In the genomic region with DNA sequence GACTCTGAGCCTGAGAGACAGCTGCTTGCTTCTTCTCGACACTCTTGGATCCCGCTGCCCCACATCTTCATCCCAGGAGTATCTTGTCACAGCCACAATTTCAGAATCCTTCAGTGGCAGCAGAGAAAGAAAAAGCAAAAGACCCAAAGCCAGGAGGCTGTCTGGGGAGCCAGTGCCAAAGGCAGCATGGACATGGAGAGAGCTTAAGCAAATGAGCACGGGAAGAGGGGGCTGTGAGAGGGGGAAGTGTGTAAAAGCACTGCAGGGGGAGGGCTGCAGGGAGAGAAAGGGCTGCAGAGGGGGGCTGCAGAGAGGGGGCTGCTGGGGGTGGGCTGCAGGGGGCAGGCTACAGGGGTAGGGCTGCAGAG, we compare ENCODE assay signal across 14 mouse cellular contexts. TPM values are rescaled to one million over a fixed set of nuclear protein-coding genes. Genes with fewer than 3 reads are reported as not detected.
A peak's percentile ranks its signal among the peaks of the same experiment; 100 is the strongest.
DNase-seq lines count a peak whose midpoint lies in the region; ATAC-seq and TF ChIP-seq lines count a peak whose summit lies in the region.
"Had no signal": no experiment of that assay in that cellular context is flagged by ENCODE, and none has a peak within 500 bp of the region (broad histone marks: within the 10 kb centered on the region; RNA-seq: fewer than 3 reads in every experiment).

No protein-coding gene starts in this region.

- H3K9me3 ChIP-seq in heart, embryonic 15.5 days (replicated peaks): no peaks in the 10 kb centered on the region
- H3K9me3 ChIP-seq in heart, embryonic 11.5 days (replicated peaks; ENCODE audit: control insufficient read depth, low read length): no peaks in the 10 kb centered on the region
- no peaks in the 10 kb centered on the region for H3K9me3 ChIP-seq in CH12.LX (replicated peaks; ENCODE audit: low read length)
- H3K9me3 ChIP-seq in limb, embryonic 14.5 days (ENCODE audit: control insufficient read depth, low read length): no peaks in the 10 kb centered on the region
- H3K9me3 ChIP-seq: liver, embryonic 12.5 days had no signal

- peaks cover 5% of the 10 kb centered on the region; the same call in 1 of the 2 replicates for H3K4me1 ChIP-seq in heart, embryonic 15.5 days (replicated peaks)
- peaks cover 2% of the 10 kb centered on the region; the same call in 1 of the 2 replicates for H3K4me1 ChIP-seq in heart, embryonic 11.5 days (ENCODE audit: control insufficient read depth, insufficient read depth, low read length)
- H3K4me1 ChIP-seq in CH12.LX (ENCODE audit: control insufficient read depth in 1 of 2, insufficient read depth in 2 of 2): peaks cover 0 to 9% of the 10 kb centered on the region in 2 experiments; a peak in 2 of 4 replicates
- H3K4me1 ChIP-seq in limb, embryonic 14.5 days (ENCODE audit: control insufficient read depth, insufficient read depth, low read length): peaks cover 25% of the 10 kb centered on the region; the same call in 1 of the 2 replicates

- H3K27me3 ChIP-seq in heart, embryonic 15.5 days: no peaks in the 10 kb centered on the region
- no peaks in the 10 kb centered on the region for H3K27me3 ChIP-seq in heart, embryonic 11.5 days (ENCODE audit: control insufficient read depth, insufficient read depth, low read length)
- no peaks in the 10 kb centered on the region for H3K27me3 ChIP-seq in CH12.LX (replicated peaks)
- H3K27me3 ChIP-seq in limb, embryonic 14.5 days (ENCODE audit: control insufficient read depth, insufficient read depth, low read length): no peaks in the 10 kb centered on the region

- H3K4me2 ChIP-seq in heart, embryonic 15.5 days: no peak overlapping the region; the same call in 1 of the 2 replicates
- H3K4me2 ChIP-seq in heart, embryonic 11.5 days: no peak overlapping the region
- H3K4me2 ChIP-seq in CH12.LX (ENCODE audit: insufficient read depth, low read depth, poor library complexity, severe bottlenecking): peak overlapping the region; percentile 8; the same call in 1 of the 2 replicates
- no peak overlapping the region for H3K4me2 ChIP-seq in limb, embryonic 14.5 days (replicated peaks; ENCODE audit: low read depth, low read length, severe bottlenecking)
- H3K4me2 ChIP-seq: liver, embryonic 12.5 days had no signal

- no peak for TF ChIP-seq POLR2A in CH12.LX (IDR thresholded peaks at IDR 0.05; ENCODE audit: low read depth, low read length)
- no peak for TF ChIP-seq POLR2A in limb, embryonic 14.5 days (IDR thresholded peaks at IDR 0.05; ENCODE audit: borderline replicate concordance, extremely low read depth, insufficient read depth, insufficient read length)

- no peak for TF ChIP-seq CTCF in CH12.LX (conservative IDR thresholded peaks at IDR 0.05 in 1 of 2, IDR thresholded peaks at IDR 0.05 in 1 of 2; ENCODE audit: low read depth in 2 of 2, low read length in 2 of 2)

- DNase-seq in CH12.LX (ENCODE audit: extremely low read depth) (no peak), NIH3T3 (ENCODE audit: low read depth) (peak; percentile 54)
- no peak for DNase-seq in limb, embryonic 14.5 days (ENCODE audit: low spot score)
- DNase-seq in yolk sac, embryonic 10.5 days (ENCODE audit: low spot score): no peak
- DNase-seq in spleen, postnatal 36 days (ENCODE audit: low spot score in 2 of 2): no peak
- no peak for DNase-seq in spleen, postnatal 4 days (ENCODE audit: low spot score in 2 of 2)

- no peak for ATAC-seq in heart, embryonic 15.5 days (replicated peaks; ENCODE audit: insufficient number of reproducible peaks, insufficient read depth, low FRiP score, low read depth)
- ATAC-seq in heart, embryonic 11.5 days (replicated peaks; ENCODE audit: insufficient number of reproducible peaks, low FRiP score, low TSS enrichment): no peak
- no peak for ATAC-seq in limb, embryonic 14.5 days (ENCODE audit: low FRiP score, low read depth)
- ATAC-seq: liver, embryonic 12.5 days had no signal

- TF ChIP-seq EP300 in CH12.LX (IDR thresholded peaks at IDR 0.05; ENCODE audit: low read length): no peak

- in situ Hi-C loops in CH12.LX (cut with MboI; ENCODE audit: low pct_ligation_motif_present, low pct_unique_long_range_greater_than_20kb, low sequenced_read_pairs): no loop called here

- dilution Hi-C loops in CH12.LX (cut with MboI; ENCODE audit: extremely low pct_ligation_motif_present, extremely low pct_unique_long_range_greater_than_20kb, low sequenced_read_pairs): no loop called here

- no peak overlapping the region for H3K9ac ChIP-seq in heart, embryonic 15.5 days
- no peak overlapping the region for H3K9ac ChIP-seq in heart, embryonic 11.5 days (ENCODE audit: low read depth, low read length)
- no peak overlapping the region for H3K9ac ChIP-seq in CH12.LX (ENCODE audit: insufficient read depth, low read depth)
- H3K9ac ChIP-seq in limb, embryonic 14.5 days (ENCODE audit: low read depth, low read length, severe bottlenecking): no peak overlapping the region
- H3K9ac ChIP-seq: liver, embryonic 12.5 days had no signal

- TF ChIP-seq RAD21 in CH12.LX (IDR thresholded peaks at IDR 0.05; ENCODE audit: low read depth, low read length): no peak

- H3K4me3 ChIP-seq in heart, embryonic 15.5 days: no peak overlapping the region
- H3K4me3 ChIP-seq in heart, embryonic 11.5 days (ENCODE audit: low read depth, low read length): no peak overlapping the region
- no peak overlapping the region for H3K4me3 ChIP-seq in CH12.LX (replicated peaks in 1 of 3; ENCODE audit: low read depth in 2 of 3, low read length in 2 of 3, poor library complexity in 1 of 3)
- no peak overlapping the region for H3K4me3 ChIP-seq in limb, embryonic 14.5 days (replicated peaks; ENCODE audit: low read length)
- H3K4me3 ChIP-seq: erythroblast, embryonic 14.5 days; liver, embryonic 12.5 days had no signal

- no peaks in the 10 kb centered on the region for H3K36me3 ChIP-seq in heart, embryonic 15.5 days
- H3K36me3 ChIP-seq in heart, embryonic 11.5 days (ENCODE audit: control insufficient read depth, insufficient read depth, low read length): no peaks in the 10 kb centered on the region
- no peaks in the 10 kb centered on the region for H3K36me3 ChIP-seq in CH12.LX (replicated peaks in 1 of 2; ENCODE audit: control insufficient read depth in 1 of 2, insufficient read depth in 1 of 2, low read length in 1 of 2)
- H3K36me3 ChIP-seq in limb, embryonic 14.5 days (ENCODE audit: control insufficient read depth, insufficient read depth, low read length): no peaks in the 10 kb centered on the region
- H3K36me3 ChIP-seq: liver, embryonic 12.5 days had no signal

- WGBS in heart, embryonic 15.5 days: 31% methylated on average over 3 of the region's 3 CpGs
- 34% methylated on average over 3 of the region's 3 CpGs for WGBS in heart, embryonic 11.5 days (ENCODE audit: insufficient replicate concordance)
- WGBS in limb, embryonic 14.5 days: 41% methylated on average over 3 of the region's 3 CpGs

- H3K79me2 ChIP-seq in CH12.LX (replicated peaks; ENCODE audit: control insufficient read depth, extremely low read depth, insufficient read depth, poor library complexity, severe bottlenecking): no peaks in the 10 kb centered on the region

- H3K27ac ChIP-seq in heart, embryonic 15.5 days: peak overlapping the region; percentile 51
- H3K27ac ChIP-seq in heart, embryonic 11.5 days (ENCODE audit: low read depth, low read length): no peak overlapping the region
- H3K27ac ChIP-seq in CH12.LX (ENCODE audit: insufficient read depth, low read depth): no peak overlapping the region
- H3K27ac ChIP-seq in limb, embryonic 14.5 days (replicated peaks; ENCODE audit: low read depth, low read length): peak overlapping the region; percentile 46; the same call in 1 of the 2 replicates
- H3K27ac ChIP-seq: liver, embryonic 12.5 days had no signal

TF ChIP-seq in CH12.LX, 34 proteins besides CTCF, POLR2A, EP300 and RAD21:
- TF ChIP-seq ZNF384 (IDR thresholded peaks at IDR 0.05; ENCODE audit: low read depth, low read length): no peak
- no peak for TF ChIP-seq MXI1 (IDR thresholded peaks at IDR 0.05; ENCODE audit: low read depth, low read length)
- TF ChIP-seq ZC3H11A (IDR thresholded peaks at IDR 0.05; ENCODE audit: low read depth, low read length): no peak
- TF ChIP-seq JUND (conservative IDR thresholded peaks at IDR 0.05; ENCODE audit: low read depth, low read length): no peak
- TF ChIP-seq JUN (IDR thresholded peaks at IDR 0.05; ENCODE audit: insufficient read depth, low read depth, low read length): no peak
- TF ChIP-seq CHD2 (IDR thresholded peaks at IDR 0.05; ENCODE audit: low read length): no peak
- TF ChIP-seq MAZ (IDR thresholded peaks at IDR 0.05; ENCODE audit: low read depth, low read length): no peak
- no peak for TF ChIP-seq TCF12 (IDR thresholded peaks at IDR 0.05; ENCODE audit: low read depth, low read length)
- TF ChIP-seq NELFE (IDR thresholded peaks at IDR 0.05; ENCODE audit: low read depth, low read length): no peak
- TF ChIP-seq ETS1 (conservative IDR thresholded peaks at IDR 0.05; ENCODE audit: low read depth, low read length): no peak
- no peak for TF ChIP-seq ZMIZ1 (IDR thresholded peaks at IDR 0.05; ENCODE audit: low read depth, low read length)
- no peak for TF ChIP-seq MAX (IDR thresholded peaks at IDR 0.05; ENCODE audit: low read length)
- TF ChIP-seq NRF1 (IDR thresholded peaks at IDR 0.05; ENCODE audit: low read depth, low read length): no peak
- TF ChIP-seq E2F4 (IDR thresholded peaks at IDR 0.05; ENCODE audit: insufficient replicate concordance, low read depth, low read length): no peak

RNA-seq across cellular contexts. Expression of a gene that starts 11.5 kb away (rescaled TPM):
- polyA plus RNA-seq in heart, embryonic 15.5 days (2015; fragmentation: Nextera tagmentation; extraction: Ambion mirVana): 0.04 TPM in 1 of 2 replicates, not detected in the other
- not detected in 2 replicates for polyA plus RNA-seq in heart, embryonic 11.5 days (2014; fragmentation: Nextera tagmentation; extraction: Ambion mirVana)
- total RNA-seq in CH12.LX (2012; rRNA removed) (0.04 TPM in 1 of 2 replicates, not detected in the other), CH12.LX (2014; rRNA removed) (0.04 TPM in 1 of 2 replicates, not detected in the other)
- not detected in 2 replicates for polyA plus RNA-seq in CH12.LX (2012; ENCODE audit: insufficient read length, low read depth)
- polyA plus RNA-seq in limb, embryonic 14.5 days (2012; rRNA removed): 0.01 and 0.03 TPM in 2 replicates
- 0.04 and 0.06 TPM in 2 replicates for polyA plus RNA-seq in limb, embryonic 14.5 days (2014; fragmentation: Nextera tagmentation; extraction: Ambion mirVana)
- total RNA-seq: heart, postnatal 10 days; layer of hippocampus, adult 18-20 months had no signal
- polyA plus RNA-seq: erythroblast, embryonic 14.5 days; liver, embryonic 12.5 days; neural tube, embryonic 11.5 days; spleen, adult 2 months had no signal

RNA-seq across cellular contexts. Expression of a gene that starts 37.0 kb away (rescaled TPM):
- 147 and 155 TPM in 2 replicates for polyA plus RNA-seq in heart, embryonic 15.5 days (2015; fragmentation: Nextera tagmentation; extraction: Ambion mirVana)
- polyA plus RNA-seq in heart, embryonic 11.5 days (2014; fragmentation: Nextera tagmentation; extraction: Ambion mirVana): 160 and 172 TPM in 2 replicates
- total RNA-seq in CH12.LX (2012; rRNA removed): 51.1 and 65.5 TPM in 2 replicates
- total RNA-seq in CH12.LX (2014; rRNA removed): 156 and 179 TPM in 2 replicates
- 94.2 and 109 TPM in 2 replicates for polyA plus RNA-seq in CH12.LX (2012; ENCODE audit: insufficient read length, low read depth)
- 101 and 108 TPM in 2 replicates for polyA plus RNA-seq in limb, embryonic 14.5 days (2012; rRNA removed)
- 197 and 204 TPM in 2 replicates for polyA plus RNA-seq in limb, embryonic 14.5 days (2014; fragmentation: Nextera tagmentation; extraction: Ambion mirVana)

Comparison
In these comparisons a context has a peak if more than half of its experiments do, and no peak if none do; other contexts are left out.
1. H3K27ac ChIP-seq: peak in heart, embryonic 15.5 days (single experiment) and limb, embryonic 14.5 days (single experiment); none in heart, embryonic 11.5 days (single experiment) and CH12.LX (single experiment).